Mouse (Mus musculus) kidney, embryonic 14.5 days (tissue): Measurements from ENCODE around the gene Bcar3. TPM values are rescaled to one million over a fixed set of nuclear protein-coding genes. Genes with fewer than 3 reads are reported as not detected.

Experiments used
- ATAC-seq: fragments of 200-750 bp; cut with Nextera tagmentation; 2 replicates; pipeline ENCODE4 v1.8.0; 2017; ENCODE audit warnings: moderate number of reproducible peaks, mild to moderate bottlenecking, moderate TSS enrichment, moderate library complexity; ENCODE audit not compliant: low FRiP score, low TSS enrichment
- H3K27ac ChIP-seq: fragments of 300-500 bp; sonication (generic); 2 replicates; pipeline ENCODE4 v1.5.1; 2014; ENCODE audit warnings: low read depth, mild to moderate bottlenecking, low read length, moderate library complexity, mixed read lengths
- H3K27me3 ChIP-seq: fragments of 300-500 bp; sonication (generic); 2 replicates; pipeline ENCODE4 v1.6.1; 2014; ENCODE audit warnings: mild to moderate bottlenecking, low read length; ENCODE audit not compliant: control insufficient read depth, insufficient read depth
- H3K36me3 ChIP-seq: fragments of 300-500 bp; sonication (generic); 2 replicates; pipeline ENCODE4 v1.6.1; 2014; ENCODE audit warnings: low read length, mixed read lengths; ENCODE audit not compliant: control insufficient read depth, insufficient read depth
- H3K4me1 ChIP-seq: fragments of 300-500 bp; sonication (generic); 2 replicates; pipeline ENCODE4 v1.6.1; 2014; ENCODE audit warnings: low read length, mixed read lengths; ENCODE audit not compliant: control insufficient read depth, insufficient read depth
- H3K4me2 ChIP-seq: fragments of 300-500 bp; sonication (generic); replicated peaks from 2 replicates; pipeline ENCODE4 v1.6.1; 2014; ENCODE audit warnings: low read depth, mild to moderate bottlenecking, low read length
- H3K4me3 ChIP-seq: fragments of 300-500 bp; sonication (generic); 2 replicates; pipeline ENCODE4 v1.5.1; 2014; ENCODE audit warnings: mild to moderate bottlenecking, low read length
- H3K9ac ChIP-seq: fragments of 300-500 bp; sonication (generic); 2 replicates; pipeline ENCODE4 v1.6.1; 2014; ENCODE audit warnings: low read depth, mild to moderate bottlenecking, low read length, moderate library complexity
- H3K9me3 ChIP-seq: fragments of 300-500 bp; sonication (generic); 2 replicates; pipeline ENCODE4 v1.6.1; 2016; ENCODE audit warnings: low read length; ENCODE audit not compliant: control insufficient read depth
- WGBS: fragments of 180-500 bp; shearing (Covaris S2); extraction: QIAGEN DNeasy Blood & Tissue Kit; methylation state at CpG from one replicate; pipeline ENCODE4 v1.1.7; 2014; 5-methylcytosine and 5-hydroxymethylcytosine counted together
- polyA plus RNA-seq: library from polyadenylated mRNA; unstranded; fragments of >200 nt; fragmentation: Nextera tagmentation; extraction: Ambion mirVana; gene quantifications from 2 replicates; pipeline ENCODE4 v1.2.1, GENCODE M21; 2014

Bcar3 gene
- polyA plus RNA-seq, 1 experiment from 2014 or later = 13.7 TPM

- Histone ChIP-seq H3K27me3 (no peaks in the 10 kb centered on the region), H3K27ac (no peak overlapping the region), H3K4me1 (peaks cover 14% of the 10 kb centered on the region), H3K9me3 (no peaks in the 10 kb centered on the region), H3K9ac (no peak overlapping the region), H3K4me2 (no peak overlapping the region), H3K4me3 (no peak overlapping the region), H3K36me3 (no peaks in the 10 kb centered on the region)
- 0 out of 2 replicates have a peak, but pooled peaks have one; percentile 5 for ATAC-seq
- 79% methylated on average over 14 of the region's 14 CpGs for WGBS
Measured at GRCm38 (mm10) chr3:122470326-122471016, 176.5 kb downstream of the Bcar3 start.

- no peak overlapping the region for H3K4me2 ChIP-seq
- H3K9me3 ChIP-seq = no peaks in the 10 kb centered on the region
- peaks cover 14% of the 10 kb centered on the region for H3K4me1 ChIP-seq
- no peak overlapping the region for H3K9ac ChIP-seq
- H3K27me3 ChIP-seq = no peaks in the 10 kb centered on the region
- no peak for ATAC-seq
- no peak overlapping the region for H3K4me3 ChIP-seq
- no peak overlapping the region for H3K27ac ChIP-seq
- WGBS = 65% methylated on average over 12 of the region's 12 CpGs
- H3K36me3 ChIP-seq = no peaks in the 10 kb centered on the region
Measured at GRCm38 (mm10) chr3:122471017-122471721, 177.2 kb downstream of the Bcar3 start.

- no peak overlapping the region for H3K4me3 ChIP-seq
- 74% methylated on average over 11 of the region's 11 CpGs for WGBS
- H3K9ac ChIP-seq = no peak overlapping the region
- no peaks in the 10 kb centered on the region for H3K27me3 ChIP-seq
- H3K36me3 ChIP-seq = no peaks in the 10 kb centered on the region
- ATAC-seq = no peak
- no peak overlapping the region for H3K4me2 ChIP-seq
- no peaks in the 10 kb centered on the region for H3K9me3 ChIP-seq
- H3K27ac ChIP-seq = no peak overlapping the region
- H3K4me1 ChIP-seq = peaks cover 14% of the 10 kb centered on the region
Measured at GRCm38 (mm10) chr3:122472412-122472811, 178.5 kb downstream of the Bcar3 start.

- Histone ChIP-seq H3K9me3 (no peaks in the 10 kb centered on the region), H3K4me2 (no peak overlapping the region), H3K4me1 (peaks cover 14% of the 10 kb centered on the region), H3K27ac (0 out of 2 replicates have a peak overlapping the region, but pooled peaks have one; percentile 47), H3K4me3 (no peak overlapping the region), H3K9ac (no peak overlapping the region), H3K27me3 (no peaks in the 10 kb centered on the region), H3K36me3 (no peaks in the 10 kb centered on the region)
- ATAC-seq = no peak
- 75% methylated on average over 11 of the region's 11 CpGs for WGBS
Measured at GRCm38 (mm10) chr3:122473523-122474034, 179.6 kb downstream of the Bcar3 start.

GRCm38 (mm10) chr3:122474067-122474466 is 180.1 kb downstream of the Bcar3 start:
- Histone ChIP-seq H3K4me1 (peaks cover 14% of the 10 kb centered on the region), H3K9me3 (no peaks in the 10 kb centered on the region), H3K4me3 (no peak overlapping the region), H3K4me2 (no peak overlapping the region), H3K27me3 (no peaks in the 10 kb centered on the region), H3K27ac (0 out of 2 replicates have a peak overlapping the region, but pooled peaks have one; percentile 47), H3K9ac (no peak overlapping the region), H3K36me3 (no peaks in the 10 kb centered on the region)
- 25% methylated on average over 5 of the region's 5 CpGs for WGBS
- ATAC-seq = no peak

- Histone ChIP-seq H3K27me3 (no peaks in the 10 kb centered on the region), H3K27ac (no peak overlapping the region), H3K9me3 (no peaks in the 10 kb centered on the region), H3K36me3 (no peaks in the 10 kb centered on the region), H3K4me1 (peaks cover 14% of the 10 kb centered on the region), H3K4me3 (no peak overlapping the region), H3K9ac (no peak overlapping the region), H3K4me2 (no peak overlapping the region)
- 74% methylated on average over 4 of the region's 4 CpGs for WGBS
- no peak for ATAC-seq
Measured at GRCm38 (mm10) chr3:122474796-122475195, 180.9 kb downstream of the Bcar3 start.

GRCm38 (mm10) chr3:122475735-122476134 is 181.8 kb downstream of the Bcar3 start:
- Histone ChIP-seq H3K4me2 (no peak overlapping the region), H3K27ac (no peak overlapping the region), H3K36me3 (no peaks in the 10 kb centered on the region), H3K9ac (no peak overlapping the region), H3K4me3 (no peak overlapping the region), H3K9me3 (no peaks in the 10 kb centered on the region), H3K4me1 (peaks cover 17% of the 10 kb centered on the region), H3K27me3 (no peaks in the 10 kb centered on the region)
- no peak; the same call in 1 of the 2 replicates for ATAC-seq
- 56% methylated on average over 1 of the region's 1 CpGs for WGBS

GRCm38 (mm10) chr3:122476656-122477055 is 182.7 kb downstream of the Bcar3 start:
- no peak overlapping the region for H3K9ac ChIP-seq
- peaks cover 21% of the 10 kb centered on the region for H3K4me1 ChIP-seq
- ATAC-seq = no peak
- no peaks in the 10 kb centered on the region for H3K27me3 ChIP-seq
- no peak overlapping the region for H3K4me2 ChIP-seq
- no peaks in the 10 kb centered on the region for H3K36me3 ChIP-seq
- no peaks in the 10 kb centered on the region for H3K9me3 ChIP-seq
- no peak overlapping the region for H3K27ac ChIP-seq
- WGBS = 74% methylated on average over 3 of the region's 3 CpGs
- no peak overlapping the region for H3K4me3 ChIP-seq

GRCm38 (mm10) chr3:122477541-122477940 is 183.6 kb downstream of the Bcar3 start:
- Histone ChIP-seq H3K9me3 (no peaks in the 10 kb centered on the region), H3K9ac (no peak overlapping the region), H3K4me3 (no peak overlapping the region), H3K36me3 (no peaks in the 10 kb centered on the region), H3K4me1 (peaks cover 28% of the 10 kb centered on the region), H3K27me3 (no peaks in the 10 kb centered on the region), H3K4me2 (no peak overlapping the region), H3K27ac (no peak overlapping the region)
- no peak for ATAC-seq
- WGBS = 65% methylated on average over 8 of the region's 8 CpGs
